Mouse (Mus musculus): ENCODE measurements at regions not wholly inside any gene's neighbourhood (a gene's known extent, or its start where the extent isn't known, plus 50 kb on each side); places are given as distances from the start of the nearest gene placed in this dataset.
A peak's percentile ranks its signal among the peaks of the same experiment; 100 is the strongest.

GRCm38 (mm10) chr2:170218230-170219044, 70.5 kb upstream of the Zfp217 start:
- peak; percentile 40 for DNase-seq

- no peak for DNase-seq
These were observed 68.4 kb upstream of the Zfp217 start for GRCm38 (mm10) chr2:170216311-170216710.

GRCm38 (mm10) chr2:170209121-170209520, 61.2 kb upstream of the Zfp217 start:
- DNase-seq, result no peak

GRCm38 (mm10) chr2:170207878-170208277, 60.0 kb upstream of the Zfp217 start:
- DNase-seq, result no peak

- no peak for DNase-seq
These were observed 59.5 kb upstream of the Zfp217 start for GRCm38 (mm10) chr2:170207395-170207794.

GRCm38 (mm10) chr2:170206870-170207269, 59.0 kb upstream of the Zfp217 start:
- no peak for DNase-seq

GRCm38 (mm10) chr2:170206442-170206754, 58.5 kb upstream of the Zfp217 start:
- no peak for DNase-seq

- DNase-seq, result no peak
These were observed 57.9 kb upstream of the Zfp217 start for GRCm38 (mm10) chr2:170205591-170206441.

- no peak for DNase-seq
These were observed 57.0 kb upstream of the Zfp217 start for GRCm38 (mm10) chr2:170204768-170205514.

GRCm38 (mm10) chr2:170203496-170203895, 55.6 kb upstream of the Zfp217 start:
- DNase-seq, result no peak

- no peak for DNase-seq
These were observed 54.0 kb upstream of the Zfp217 start for GRCm38 (mm10) chr2:170201816-170202371.

Data from right cerebral cortex, postnatal 25 days (tissue).